Mouse (Mus musculus): ENCODE measurements at regions not wholly inside any gene's neighbourhood (a gene's known extent, or its start where the extent isn't known, plus 50 kb on each side); places are given as distances from the start of the nearest gene placed in this dataset.
"Not testable (repeated sequence)": the region's sequence is repeated elsewhere in the genome, so short reads cannot be mapped to it uniquely, and the experiment has no call there.

DNA sequence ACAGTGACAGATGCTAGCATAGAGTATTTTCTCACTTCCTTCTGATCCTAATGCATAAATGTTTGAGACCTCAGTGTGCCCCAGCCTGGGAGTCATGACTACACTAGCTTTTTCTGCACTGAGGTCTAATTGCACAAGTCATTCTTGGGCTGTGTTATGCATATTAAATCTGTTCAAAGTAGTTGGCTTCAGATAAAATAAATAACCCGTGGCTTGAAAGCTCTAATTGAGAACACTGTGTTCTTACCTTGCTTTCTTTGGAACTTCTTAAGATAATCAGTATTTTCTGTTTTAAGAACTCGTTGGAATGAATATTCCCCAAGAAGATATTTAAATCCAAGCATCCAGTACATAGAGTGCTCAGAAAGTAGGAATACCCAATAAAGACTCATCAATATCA lies 243.9 kb upstream of the Pik3r1 start:
- Histone ChIP-seq H3K9me3 (no peaks in the 10 kb centered on the region), H3K4me3 (no peak overlapping the region), H3K27ac (no peak overlapping the region), H3K4me1 (no peaks in the 10 kb centered on the region), H3K27me3 (no peaks in the 10 kb centered on the region), H3K4me2 (replicated peaks) (no peak overlapping the region), H3K36me3 (no peaks in the 10 kb centered on the region), H3K9ac (no peak overlapping the region)
- ATAC-seq (ENCODE audit: low FRiP score, low read depth): no peak
- 71% methylated on average over 2 of the region's 2 CpGs for WGBS

DNA sequence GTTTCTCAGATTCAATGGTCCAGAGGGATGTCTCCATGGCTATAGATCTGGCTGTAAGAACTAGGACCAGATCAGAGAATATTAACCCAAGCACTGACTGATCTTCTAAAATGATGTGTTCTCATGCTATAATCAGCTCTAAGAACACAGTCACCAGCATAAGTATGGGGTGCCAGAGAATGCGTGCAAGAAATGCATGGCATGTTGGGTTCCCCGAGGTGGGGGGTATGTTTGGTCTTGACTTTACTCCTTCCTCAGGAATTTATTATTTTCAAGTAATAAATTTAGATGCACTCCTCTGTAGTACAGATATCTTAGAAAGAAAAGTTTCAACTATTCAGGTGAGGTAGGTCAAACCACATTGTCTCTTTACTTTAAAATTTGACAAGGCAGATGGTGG lies 246.5 kb upstream of the Pik3r1 start:
- Histone ChIP-seq H3K36me3 (no peaks in the 10 kb centered on the region), H3K27ac (no peak overlapping the region), H3K9me3 (no peaks in the 10 kb centered on the region), H3K4me2 (replicated peaks) (no peak overlapping the region), H3K4me3 (no peak overlapping the region), H3K27me3 (no peaks in the 10 kb centered on the region), H3K4me1 (no peaks in the 10 kb centered on the region), H3K9ac (no peak overlapping the region)
- ATAC-seq (ENCODE audit: low FRiP score, low read depth): no peak
- 81% methylated on average over 2 of the region's 2 CpGs for WGBS

- ATAC-seq (ENCODE audit: low FRiP score, low read depth): no peak
- H3K27ac ChIP-seq: no peak overlapping the region
- no peak overlapping the region for H3K4me2 ChIP-seq (replicated peaks)
- WGBS: 66% methylated on average over 3 of the region's 3 CpGs
- H3K4me3 ChIP-seq: no peak overlapping the region
- H3K9ac ChIP-seq: no peak overlapping the region
- no peaks in the 10 kb centered on the region for H3K27me3 ChIP-seq
- H3K9me3 ChIP-seq: no peaks in the 10 kb centered on the region
- H3K4me1 ChIP-seq: no peaks in the 10 kb centered on the region
- no peaks in the 10 kb centered on the region for H3K36me3 ChIP-seq
Measured at GRCm38 (mm10) chr13:102014958-102015357, 246.9 kb upstream of the Pik3r1 start.

- H3K4me3 ChIP-seq: no peak overlapping the region
- 89% methylated on average over 5 of the region's 5 CpGs for WGBS
- no peak overlapping the region for H3K9ac ChIP-seq
- H3K4me1 ChIP-seq: no peaks in the 10 kb centered on the region
- H3K4me2 ChIP-seq (replicated peaks): no peak overlapping the region
- no peaks in the 10 kb centered on the region for H3K27me3 ChIP-seq
- H3K9me3 ChIP-seq: no peaks in the 10 kb centered on the region
- H3K27ac ChIP-seq: no peak overlapping the region
- ATAC-seq (ENCODE audit: low FRiP score, low read depth): no peak
- H3K36me3 ChIP-seq: no peaks in the 10 kb centered on the region
Measured at GRCm38 (mm10) chr13:102016518-102016917, 248.5 kb upstream of the Pik3r1 start.

DNA sequence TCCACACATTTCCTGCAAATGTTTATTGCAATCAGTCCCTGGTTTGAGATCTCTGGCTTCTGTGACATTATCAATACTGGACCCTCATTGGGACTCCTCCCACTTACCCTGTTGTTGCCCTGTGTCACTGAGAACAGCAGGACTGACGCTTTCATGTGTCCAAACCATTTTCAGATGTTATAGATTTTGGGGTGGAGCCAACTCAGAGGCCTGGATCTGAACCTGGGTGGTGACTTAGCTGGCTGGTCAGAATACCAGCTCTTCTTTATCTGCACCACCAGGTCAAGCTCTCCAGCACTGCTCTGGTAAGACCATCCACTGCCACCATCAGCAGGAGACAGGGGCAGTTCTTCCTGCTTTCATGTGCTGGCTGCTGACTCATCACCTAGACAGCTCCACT lies 254.3 kb upstream of the Pik3r1 start:
- no peak for ATAC-seq (ENCODE audit: low FRiP score, low read depth)
- no peak overlapping the region for H3K9ac ChIP-seq
- H3K9me3 ChIP-seq: no peaks in the 10 kb centered on the region
- no peaks in the 10 kb centered on the region for H3K36me3 ChIP-seq
- H3K27ac ChIP-seq: no peak overlapping the region
- no peaks in the 10 kb centered on the region for H3K27me3 ChIP-seq
- no peaks in the 10 kb centered on the region for H3K4me1 ChIP-seq
- 50% methylated on average over 1 of the region's 1 CpGs for WGBS
- no peak overlapping the region for H3K4me2 ChIP-seq (replicated peaks)
- H3K4me3 ChIP-seq: no peak overlapping the region

GRCm38 (mm10) chr13:102022757-102023156 lies 254.7 kb upstream of the Pik3r1 start:
- WGBS: 92% methylated on average over 4 of the region's 4 CpGs
- ATAC-seq (ENCODE audit: low FRiP score, low read depth): no peak
- H3K4me3 ChIP-seq: no peak overlapping the region

GRCm38 (mm10) chr13:102023624-102024023 lies 255.6 kb upstream of the Pik3r1 start:
- Histone ChIP-seq H3K36me3 (no peaks in the 10 kb centered on the region), H3K9me3 (no peaks in the 10 kb centered on the region), H3K27ac (no peak overlapping the region), H3K9ac (no peak overlapping the region), H3K4me1 (no peaks in the 10 kb centered on the region), H3K27me3 (no peaks in the 10 kb centered on the region), H3K4me2 (replicated peaks) (no peak overlapping the region), H3K4me3 (no peak overlapping the region)
- ATAC-seq (ENCODE audit: low FRiP score, low read depth): no peak
- 98% methylated on average over 1 of the region's 1 CpGs for WGBS

More at GRCm38 (mm10) chr13:102022757-102023156, 254.7 kb upstream of the Pik3r1 start:
- no peaks in the 10 kb centered on the region for H3K4me1 ChIP-seq
- no peaks in the 10 kb centered on the region for H3K36me3 ChIP-seq
- H3K9ac ChIP-seq: no peak overlapping the region
- H3K9me3 ChIP-seq: no peaks in the 10 kb centered on the region
- no peak overlapping the region for H3K27ac ChIP-seq
- no peaks in the 10 kb centered on the region for H3K27me3 ChIP-seq
- H3K4me2 ChIP-seq (replicated peaks): no peak overlapping the region

DNA sequence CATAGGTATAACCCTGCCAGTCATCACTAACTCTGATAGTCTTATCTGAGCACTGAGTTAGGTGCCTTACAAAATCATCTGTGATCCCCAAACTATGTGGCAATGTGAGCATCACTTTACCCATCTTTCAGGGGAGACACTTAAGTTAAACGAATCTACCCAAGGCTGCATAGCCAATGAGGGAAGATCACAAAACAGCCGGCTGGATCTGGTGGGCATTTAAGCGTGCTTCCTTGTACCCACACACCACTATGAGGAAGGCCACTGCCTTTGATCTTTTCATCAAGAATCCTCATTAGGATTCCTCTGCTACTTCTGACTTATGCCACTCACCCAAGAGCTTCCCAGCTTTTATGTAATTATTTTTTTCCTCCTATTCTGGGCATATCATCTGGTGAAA lies 257.1 kb upstream of the Pik3r1 start:
- no peaks in the 10 kb centered on the region for H3K9me3 ChIP-seq
- no peak overlapping the region for H3K27ac ChIP-seq
- H3K27me3 ChIP-seq: no peaks in the 10 kb centered on the region
- WGBS: 76% methylated on average over 3 of the region's 3 CpGs
- H3K36me3 ChIP-seq: no peaks in the 10 kb centered on the region
- no peak overlapping the region for H3K9ac ChIP-seq
- H3K4me3 ChIP-seq: no peak overlapping the region
- H3K4me2 ChIP-seq (replicated peaks): no peak overlapping the region
- H3K4me1 ChIP-seq: no peaks in the 10 kb centered on the region
- ATAC-seq (ENCODE audit: low FRiP score, low read depth): no peak

DNA sequence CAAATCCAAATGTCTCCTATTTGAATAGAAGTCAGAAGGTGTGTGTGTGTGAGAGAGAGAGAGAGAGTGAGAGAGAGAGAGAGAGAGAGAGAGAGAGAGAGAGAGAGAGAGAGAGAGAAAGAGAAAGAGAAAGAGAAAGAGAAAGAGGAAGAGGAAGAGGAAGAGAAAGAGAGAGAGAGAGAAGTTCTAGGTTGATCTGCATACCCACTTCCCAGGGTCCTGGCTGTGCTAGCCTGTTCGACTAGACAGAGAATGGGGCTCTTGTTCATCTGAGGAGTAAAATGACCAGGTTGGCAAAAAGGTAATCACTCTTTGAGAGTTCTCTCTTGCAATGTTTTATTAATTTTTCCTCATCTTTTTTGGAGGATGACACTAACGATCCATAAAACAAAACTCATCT lies 257.5 kb upstream of the Pik3r1 start:
- H3K4me3 ChIP-seq; H3K4me1 ChIP-seq; H3K27ac ChIP-seq; ATAC-seq (ENCODE audit: low FRiP score, low read depth); H3K9ac ChIP-seq; H3K4me2 ChIP-seq (replicated peaks); H3K9me3 ChIP-seq; H3K27me3 ChIP-seq; H3K36me3 ChIP-seq: not testable (repeated sequence)
- WGBS: 81% methylated on average over 2 of the region's 2 CpGs

- Histone ChIP-seq H3K4me3 (no peak overlapping the region), H3K4me1 (no peaks in the 10 kb centered on the region), H3K27ac (no peak overlapping the region), H3K36me3 (no peaks in the 10 kb centered on the region), H3K9me3 (no peaks in the 10 kb centered on the region), H3K9ac (no peak overlapping the region), H3K27me3 (no peaks in the 10 kb centered on the region), H3K4me2 (replicated peaks) (no peak overlapping the region)
- ATAC-seq (ENCODE audit: low FRiP score, low read depth): no peak
- WGBS: 63% methylated on average over 4 of the region's 4 CpGs
Measured at GRCm38 (mm10) chr13:102031416-102031815, 263.4 kb upstream of the Pik3r1 start.

DNA sequence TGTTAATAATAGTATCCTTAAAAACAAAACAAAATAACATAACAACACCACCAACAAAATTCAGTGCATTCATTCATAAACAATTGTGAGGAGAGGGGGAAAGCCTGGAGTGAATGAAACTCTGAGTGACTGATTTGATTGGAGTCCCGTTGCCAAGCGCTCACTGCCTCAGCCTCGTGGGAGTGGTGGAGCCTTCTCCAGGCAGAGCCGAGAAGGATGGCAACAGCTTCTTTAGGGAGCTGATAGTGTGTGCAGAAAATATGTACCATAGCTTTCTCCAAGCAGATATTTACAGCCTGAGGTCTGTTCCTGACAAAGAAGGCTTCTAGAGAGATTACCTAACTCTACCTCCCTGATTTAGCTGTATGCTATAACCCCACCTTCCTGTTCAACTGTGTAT lies 266.5 kb upstream of the Pik3r1 start:
- no peak for ATAC-seq (ENCODE audit: low FRiP score, low read depth)
- Histone ChIP-seq H3K36me3 (no peaks in the 10 kb centered on the region), H3K4me1 (no peaks in the 10 kb centered on the region), H3K27ac (no peak overlapping the region), H3K4me3 (no peak overlapping the region), H3K4me2 (replicated peaks) (no peak overlapping the region), H3K9me3 (no peaks in the 10 kb centered on the region), H3K9ac (no peak overlapping the region), H3K27me3 (no peaks in the 10 kb centered on the region)
- 57% methylated on average over 4 of the region's 4 CpGs for WGBS

DNA sequence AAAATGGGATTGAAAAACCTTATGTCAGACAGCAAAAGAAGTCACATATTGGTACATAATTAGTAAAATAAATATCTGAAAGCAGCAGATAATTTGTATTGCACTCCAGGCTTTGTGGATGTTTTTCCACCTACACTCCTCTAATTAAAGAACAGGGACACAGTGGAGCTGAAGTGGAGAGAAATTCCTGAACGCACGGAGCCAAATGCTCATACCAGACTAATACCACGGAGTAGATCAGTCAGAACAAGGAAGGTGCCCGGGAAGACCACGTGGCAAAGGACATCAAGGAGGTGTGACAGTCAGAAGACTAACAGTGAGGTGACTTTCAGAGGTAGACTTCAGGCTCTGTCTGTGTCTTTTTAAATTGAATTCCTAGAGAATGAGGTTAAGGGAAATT lies 268.0 kb upstream of the Pik3r1 start:
- no peak for ATAC-seq (ENCODE audit: low FRiP score, low read depth)
- no peaks in the 10 kb centered on the region for H3K4me1 ChIP-seq

DNA sequence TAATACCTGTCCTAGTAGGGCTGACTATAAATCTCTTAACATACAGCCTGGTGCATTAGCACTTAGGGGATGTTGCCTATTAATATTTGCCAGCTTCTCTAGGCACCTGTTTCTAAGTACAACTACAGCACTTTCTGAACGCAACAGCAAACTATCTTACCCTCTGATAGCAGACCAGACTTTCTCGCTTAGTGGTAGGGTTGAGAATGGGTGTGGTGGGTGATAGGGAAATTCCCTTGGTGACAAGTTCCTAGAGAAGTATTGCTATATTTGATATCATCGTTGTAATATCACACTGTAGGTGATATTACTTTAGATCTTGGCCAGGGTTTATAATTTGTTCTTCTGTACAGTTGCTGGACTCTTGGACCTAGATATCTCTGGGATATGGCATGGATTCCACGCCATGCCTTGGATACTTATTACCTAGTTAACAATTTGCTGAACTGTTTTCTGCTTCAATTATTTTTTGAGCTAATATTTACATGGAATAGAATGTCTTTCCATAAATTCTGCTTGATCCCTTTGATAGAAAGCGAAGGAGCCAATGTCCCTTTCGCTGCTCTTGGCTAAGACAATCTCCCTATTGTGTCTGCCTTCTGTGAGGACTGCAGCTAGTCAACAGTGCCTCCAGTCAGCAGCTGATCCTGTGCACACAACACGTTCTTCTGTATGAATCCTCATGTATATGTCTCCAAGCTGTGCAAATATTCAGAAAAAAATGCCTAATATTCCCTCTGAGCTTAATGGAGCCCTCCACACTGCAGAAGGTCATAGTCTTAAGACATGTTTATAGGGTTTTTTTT lies 269.0 kb upstream of the Pik3r1 start:
- no peak overlapping the region for H3K27ac ChIP-seq
- ATAC-seq (ENCODE audit: low FRiP score, low read depth): no peak
- H3K9ac ChIP-seq: no peak overlapping the region
- H3K4me1 ChIP-seq: no peaks in the 10 kb centered on the region
- no peaks in the 10 kb centered on the region for H3K9me3 ChIP-seq
- no peak overlapping the region for H3K4me3 ChIP-seq
- no peaks in the 10 kb centered on the region for H3K36me3 ChIP-seq
- WGBS: 81% methylated on average over 7 of the region's 7 CpGs
- no peak overlapping the region for H3K4me2 ChIP-seq (replicated peaks)
- H3K27me3 ChIP-seq: no peaks in the 10 kb centered on the region

More for the DNA sequence above, 268.0 kb upstream of the Pik3r1 start:
- H3K9ac ChIP-seq: no peak overlapping the region
- no peak overlapping the region for H3K4me3 ChIP-seq
- H3K4me2 ChIP-seq (replicated peaks): no peak overlapping the region
- H3K36me3 ChIP-seq: no peaks in the 10 kb centered on the region
- H3K27me3 ChIP-seq: no peaks in the 10 kb centered on the region
- WGBS: 67% methylated on average over 5 of the region's 5 CpGs
- H3K9me3 ChIP-seq: no peaks in the 10 kb centered on the region
- no peak overlapping the region for H3K27ac ChIP-seq
